Mouse (Mus musculus) layer of hippocampus, adult 9-11 months (tissue): ENCODE results near the gene Zbtb34.

Source experiments
- DNase-seq: peaks from one replicate; pipeline ENCODE4 v3.0.0; 2022

Zbtb34 gene

GRCm38 (mm10) chr2:33444862-33445261, 13.7 kb upstream of the Zbtb34 start:
- DNase-seq, result no peak

- peak; percentile 87 for DNase-seq
Measured at GRCm38 (mm10) chr2:33444358-33444757, 13.2 kb upstream of the Zbtb34 start.

GRCm38 (mm10) chr2:33442701-33443100, 11.6 kb upstream of the Zbtb34 start:
- no peak for DNase-seq

GRCm38 (mm10) chr2:33440893-33441292, 9.8 kb upstream of the Zbtb34 start:
- peak; percentile 62 for DNase-seq

- no peak for DNase-seq
Measured at GRCm38 (mm10) chr2:33439980-33440670, 9.0 kb upstream of the Zbtb34 start.

GRCm38 (mm10) chr2:33439471-33439881, 8.4 kb upstream of the Zbtb34 start:
- DNase-seq, result no peak

GRCm38 (mm10) chr2:33438377-33438776, 7.3 kb upstream of the Zbtb34 start:
- no peak for DNase-seq

GRCm38 (mm10) chr2:33437184-33437583, 6.1 kb upstream of the Zbtb34 start:
- DNase-seq, result no peak

GRCm38 (mm10) chr2:33436035-33436580, 5.0 kb upstream of the Zbtb34 start:
- no peak for DNase-seq

GRCm38 (mm10) chr2:33435036-33435650, 4.0 kb upstream of the Zbtb34 start:
- DNase-seq, result no peak

- DNase-seq, result peak; percentile 61
Measured at GRCm38 (mm10) chr2:33432877-33433276, 1.8 kb upstream of the Zbtb34 start.

GRCm38 (mm10) chr2:33430081-33430770, 898 bp downstream of the Zbtb34 start:
- no peak for DNase-seq

GRCm38 (mm10) chr2:33429339-33429738, 1.8 kb downstream of the Zbtb34 start:
- DNase-seq, result no peak

- DNase-seq, result no peak
Measured at GRCm38 (mm10) chr2:33426640-33427398, 4.3 kb downstream of the Zbtb34 start.

- no peak for DNase-seq
Measured at GRCm38 (mm10) chr2:33417454-33417853, 13.7 kb downstream of the Zbtb34 start.

- no peak for DNase-seq
Measured at GRCm38 (mm10) chr2:33414019-33414418, 17.1 kb downstream of the Zbtb34 start.

- no peak for DNase-seq
Measured at GRCm38 (mm10) chr2:33412111-33412510, 19.0 kb downstream of the Zbtb34 start.

GRCm38 (mm10) chr2:33403511-33404003, 27.6 kb downstream of the Zbtb34 start:
- DNase-seq, result no peak

GRCm38 (mm10) chr2:33402638-33403037, 28.5 kb downstream of the Zbtb34 start:
- DNase-seq, result no peak

- peak; percentile 65 for DNase-seq
Measured at GRCm38 (mm10) chr2:33402236-33402635, 28.9 kb downstream of the Zbtb34 start.

- no peak for DNase-seq
Measured at GRCm38 (mm10) chr2:33401217-33401616, 29.9 kb downstream of the Zbtb34 start.

GRCm38 (mm10) chr2:33400541-33400940, 30.6 kb downstream of the Zbtb34 start:
- DNase-seq, result no peak

GRCm38 (mm10) chr2:33399091-33399490, 32.0 kb downstream of the Zbtb34 start:
- DNase-seq, result no peak
